Mouse (Mus musculus) heart, embryonic 14.5 days (tissue): ENCODE data around the gene Lrrc4c. TPM values are rescaled to one million over a fixed set of nuclear protein-coding genes. Genes with fewer than 3 reads are reported as not detected.

Experiments
- ATAC-seq: fragments of 200-750 bp; cut with Nextera tagmentation; 2 replicates; pipeline ENCODE4 v1.8.0; 2017; ENCODE audit warnings: low read depth, moderate TSS enrichment; ENCODE audit not compliant: insufficient number of reproducible peaks, insufficient read depth, low FRiP score
- H3K27ac ChIP-seq, 2 experiments: fragments of 200-500 bp in 1 of 2; fragments of 300-500 bp in 1 of 2; sonication (generic) in 1 of 2; replicated peaks in 1 of 2; 2 replicates each; pipeline ENCODE4 v1.5.1; 2012 to 2014; ENCODE audit warnings: low read depth in 2 of 2, low read length in 2 of 2, control low read depth in 1 of 2, mild to moderate bottlenecking in 1 of 2, mixed read lengths in 1 of 2; ENCODE audit not compliant: control insufficient read depth in 1 of 2, insufficient read depth in 1 of 2
- H3K27me3 ChIP-seq: fragments of 300-500 bp; sonication (generic); 2 replicates; pipeline ENCODE4 v1.6.1; 2014; ENCODE audit warnings: mild to moderate bottlenecking, low read length, control low read depth; ENCODE audit not compliant: control insufficient read depth, insufficient read depth
- H3K36me3 ChIP-seq: fragments of 300-500 bp; sonication (generic); 2 replicates; pipeline ENCODE4 v1.6.1; 2014; ENCODE audit warnings: mild to moderate bottlenecking, control low read depth, low read length, mixed read lengths; ENCODE audit not compliant: control insufficient read depth, insufficient read depth
- H3K4me1 ChIP-seq, 2 experiments: fragments of 200-500 bp in 1 of 2; fragments of 300-500 bp in 1 of 2; sonication (generic) in 1 of 2; 2 replicates each; pipeline ENCODE4 v1.6.1; 2012 to 2014; ENCODE audit warnings: low read length in 2 of 2, control low read depth in 1 of 2, mixed read lengths in 1 of 2; ENCODE audit not compliant: control insufficient read depth in 2 of 2, insufficient read depth in 2 of 2
- H3K4me2 ChIP-seq: fragments of 300-500 bp; sonication (generic); 2 replicates; pipeline ENCODE4 v1.6.1; 2014; ENCODE audit warnings: mild to moderate bottlenecking, low read length
- H3K4me3 ChIP-seq, 2 experiments: fragments of 200-500 bp in 1 of 2; fragments of 300-500 bp in 1 of 2; sonication (generic) in 1 of 2; 2 replicates each; pipeline ENCODE4 v1.5.1; 2012 to 2014; ENCODE audit warnings: low read length in 2 of 2, mild to moderate bottlenecking in 2 of 2, control low read depth in 1 of 2, low read depth in 1 of 2, moderate library complexity in 1 of 2; ENCODE audit not compliant: control insufficient read depth in 1 of 2, insufficient read depth in 1 of 2
- H3K9ac ChIP-seq: fragments of 300-500 bp; sonication (generic); 2 replicates; pipeline ENCODE4 v1.6.1; 2014; ENCODE audit warnings: mild to moderate bottlenecking, low read length
- H3K9me3 ChIP-seq: fragments of 300-500 bp; sonication (generic); 2 replicates; pipeline ENCODE4 v1.6.1; 2016; ENCODE audit warnings: low read length, control low read depth; ENCODE audit not compliant: control insufficient read depth
- WGBS: fragments of 180-500 bp; shearing (Covaris S2); extraction: QIAGEN DNeasy Blood & Tissue Kit; methylation state at CpG from one replicate; pipeline ENCODE4 v1.1.7; 2014; 5-methylcytosine and 5-hydroxymethylcytosine counted together
- polyA plus RNA-seq: library from polyadenylated mRNA; unstranded; fragments of >200 nt; fragmentation: Nextera tagmentation; extraction: Ambion mirVana; gene quantifications from 2 replicates; pipeline ENCODE4 v1.2.1, GENCODE M21; 2014

Lrrc4c gene
- polyA plus RNA-seq, 1 experiment from 2014 or later = 1.8 TPM

- Histone ChIP-seq H3K9me3 (no peaks in the 10 kb centered on the region), H3K4me3 (no peak overlapping the region), H3K36me3 (no peaks in the 10 kb centered on the region), H3K4me1 (no peaks in the 10 kb centered on the region), H3K27me3 (no peaks in the 10 kb centered on the region), H3K9ac (no peak overlapping the region), H3K4me2 (no peak overlapping the region), H3K27ac (peak overlapping the region in 1 of 2 experiments; percentile 4; a peak in 1 of 4 replicates)
- 21% methylated on average over 2 of the region's 2 CpGs for WGBS
- ATAC-seq = no peak; the same call in 1 of the 2 replicates
Observed at GRCm38 (mm10) chr2:97274651-97275050, 956.7 kb downstream of the Lrrc4c start.

- Histone ChIP-seq H3K27me3 (no peaks in the 10 kb centered on the region), H3K9ac (no peak overlapping the region), H3K27ac (no peak overlapping the region), H3K36me3 (no peaks in the 10 kb centered on the region), H3K4me3 (no peak overlapping the region), H3K9me3 (no peaks in the 10 kb centered on the region), H3K4me2 (no peak overlapping the region), H3K4me1 (no peaks in the 10 kb centered on the region)
- no peak for ATAC-seq
Observed at GRCm38 (mm10) chr2:97284986-97285385, 967.0 kb downstream of the Lrrc4c start.

- Histone ChIP-seq H3K4me1 (no peaks in the 10 kb centered on the region), H3K36me3 (no peaks in the 10 kb centered on the region), H3K4me3 (no peak overlapping the region), H3K27ac (no peak overlapping the region), H3K9ac (no peak overlapping the region), H3K9me3 (no peaks in the 10 kb centered on the region), H3K27me3 (no peaks in the 10 kb centered on the region), H3K4me2 (no peak overlapping the region)
- 81% methylated on average over 3 of the region's 3 CpGs for WGBS
- ATAC-seq = no peak
Observed at GRCm38 (mm10) chr2:97294216-97294615, 976.2 kb downstream of the Lrrc4c start.

- Histone ChIP-seq H3K4me2 (no peak overlapping the region), H3K9ac (no peak overlapping the region), H3K36me3 (no peaks in the 10 kb centered on the region), H3K27ac (no peak overlapping the region), H3K9me3 (no peaks in the 10 kb centered on the region), H3K4me3 (no peak overlapping the region), H3K27me3 (no peaks in the 10 kb centered on the region), H3K4me1 (no peaks in the 10 kb centered on the region)
- ATAC-seq = no peak
- 63% methylated on average over 2 of the region's 2 CpGs for WGBS
Observed at GRCm38 (mm10) chr2:97299704-97300103, 981.7 kb downstream of the Lrrc4c start.

GRCm38 (mm10) chr2:97318008-97318407 is 1000.0 kb downstream of the Lrrc4c start:
- H3K4me1 ChIP-seq = no peaks in the 10 kb centered on the region
- H3K4me2 ChIP-seq = no peak overlapping the region
- no peak overlapping the region for H3K4me3 ChIP-seq
- H3K27ac ChIP-seq = no peak overlapping the region
- no peaks in the 10 kb centered on the region for H3K36me3 ChIP-seq
- 63% methylated on average over 1 of the region's 1 CpGs for WGBS
- no peaks in the 10 kb centered on the region for H3K27me3 ChIP-seq
- no peaks in the 10 kb centered on the region for H3K9me3 ChIP-seq
- H3K9ac ChIP-seq = no peak overlapping the region
- ATAC-seq = no peak

GRCm38 (mm10) chr2:97318536-97318935 is 1000.6 kb downstream of the Lrrc4c start:
- Histone ChIP-seq H3K9ac (no peak overlapping the region), H3K4me3 (no peak overlapping the region), H3K9me3 (no peaks in the 10 kb centered on the region), H3K4me2 (no peak overlapping the region), H3K4me1 (no peaks in the 10 kb centered on the region), H3K27me3 (no peaks in the 10 kb centered on the region), H3K27ac (no peak overlapping the region), H3K36me3 (no peaks in the 10 kb centered on the region)
- no peak for ATAC-seq
- 80% methylated on average over 1 of the region's 1 CpGs for WGBS

GRCm38 (mm10) chr2:97332084-97332682 is 1014.2 kb downstream of the Lrrc4c start:
- ATAC-seq = no peak
- no peaks in the 10 kb centered on the region for H3K4me1 ChIP-seq
- no peak overlapping the region for H3K9ac ChIP-seq
- no peaks in the 10 kb centered on the region for H3K9me3 ChIP-seq
- no peaks in the 10 kb centered on the region for H3K36me3 ChIP-seq
- H3K27me3 ChIP-seq = no peaks in the 10 kb centered on the region
- no peak overlapping the region for H3K4me2 ChIP-seq
- H3K27ac ChIP-seq = no peak overlapping the region
- no peak overlapping the region for H3K4me3 ChIP-seq
- 34% methylated on average over 1 of the region's 1 CpGs for WGBS

- Histone ChIP-seq H3K27me3 (no peaks in the 10 kb centered on the region), H3K27ac (no peak overlapping the region), H3K4me1 (no peaks in the 10 kb centered on the region), H3K36me3 (no peaks in the 10 kb centered on the region), H3K4me3 (no peak overlapping the region), H3K9ac (no peak overlapping the region), H3K9me3 (no peaks in the 10 kb centered on the region), H3K4me2 (no peak overlapping the region)
- WGBS = 70% methylated on average over 4 of the region's 4 CpGs
- no peak for ATAC-seq
Observed at GRCm38 (mm10) chr2:97339627-97340026, 1021.7 kb downstream of the Lrrc4c start.
